Mouse (Mus musculus): ENCODE results near the gene Fkbp11. TPM values are rescaled to one million over a fixed set of nuclear protein-coding genes. Genes with fewer than 3 reads are reported as not detected.

Fkbp11 gene
- polyA plus RNA-seq, 1 experiment from 2014 or later = 156 TPM

- Histone ChIP-seq H3K9ac (no peak overlapping the region), H3K27ac (replicated peaks) (no peak overlapping the region), H3K4me2 (no peak overlapping the region; the same call in 1 of the 2 replicates), H3K4me3 (replicated peaks) (no peak overlapping the region), H3K27me3 (peaks cover 38% of the 10 kb centered on the region), H3K9me3 (replicated peaks) (no peaks in the 10 kb centered on the region), H3K4me1 (replicated peaks) (peaks cover 22% of the 10 kb centered on the region), H3K36me3 (replicated peaks) (no peaks in the 10 kb centered on the region)
- 26% methylated on average over 14 of the region's 14 CpGs for WGBS (ENCODE audit: insufficient replicate concordance)
- ATAC-seq (ENCODE audit: insufficient read depth) = no peak
Observed at GRCm38 (mm10) chr15:98722854-98723253, 5.1 kb downstream of the Fkbp11 start.

GRCm38 (mm10) chr15:98722191-98722590 lies 5.8 kb downstream of the Fkbp11 start:
- Histone ChIP-seq H3K27me3 (peaks cover 37% of the 10 kb centered on the region), H3K4me3 (replicated peaks) (no peak overlapping the region), H3K27ac (replicated peaks) (no peak overlapping the region), H3K4me2 (no peak overlapping the region), H3K4me1 (replicated peaks) (peaks cover 15% of the 10 kb centered on the region), H3K9ac (no peak overlapping the region), H3K9me3 (replicated peaks) (no peaks in the 10 kb centered on the region), H3K36me3 (replicated peaks) (no peaks in the 10 kb centered on the region)
- 66% methylated on average over 8 of the region's 8 CpGs for WGBS (ENCODE audit: insufficient replicate concordance)
- no peak for ATAC-seq (ENCODE audit: insufficient read depth)

- no peaks in the 10 kb centered on the region for H3K4me1 ChIP-seq (replicated peaks)
- 53% methylated on average over 16 of the region's 16 CpGs for whole genome bisulfite sequencing (ENCODE audit: insufficient replicate concordance)
- no peak for ATAC-seq (ENCODE audit: insufficient read depth)
Observed at GRCm38 (mm10) chr15:98717301-98717700, 10.7 kb downstream of the Fkbp11 start.

GRCm38 (mm10) chr15:98714230-98714652 lies 13.8 kb downstream of the Fkbp11 start:
- H3K27ac ChIP-seq (replicated peaks) = no peak overlapping the region
- 59% methylated on average over 5 of the region's 5 CpGs for WGBS (ENCODE audit: insufficient replicate concordance)
- H3K4me2 ChIP-seq = no peak overlapping the region
- ATAC-seq (ENCODE audit: insufficient read depth) = no peak
- H3K4me1 ChIP-seq (replicated peaks) = no peaks in the 10 kb centered on the region
- no peaks in the 10 kb centered on the region for H3K36me3 ChIP-seq (replicated peaks)
- H3K9ac ChIP-seq = no peak overlapping the region
- no peaks in the 10 kb centered on the region for H3K9me3 ChIP-seq (replicated peaks)
- H3K4me3 ChIP-seq (replicated peaks) = no peak overlapping the region
- peaks cover 14% of the 10 kb centered on the region; the same call in 1 of the 2 replicates for H3K27me3 ChIP-seq

More at GRCm38 (mm10) chr15:98717301-98717700, 10.7 kb downstream of the Fkbp11 start:
- Histone ChIP-seq H3K36me3 (replicated peaks) (no peaks in the 10 kb centered on the region), H3K27me3 (peaks cover 7% of the 10 kb centered on the region; the same call in 1 of the 2 replicates), H3K4me2 (no peak overlapping the region), H3K9ac (no peak overlapping the region), H3K9me3 (replicated peaks) (no peaks in the 10 kb centered on the region), H3K27ac (replicated peaks) (no peak overlapping the region), H3K4me3 (replicated peaks) (no peak overlapping the region)

GRCm38 (mm10) chr15:98710442-98710841 lies 17.6 kb downstream of the Fkbp11 start:
- 10% methylated on average over 9 of the region's 9 CpGs for WGBS (ENCODE audit: insufficient replicate concordance)
- Histone ChIP-seq H3K4me2 (no peak overlapping the region), H3K9me3 (replicated peaks) (no peaks in the 10 kb centered on the region), H3K4me1 (replicated peaks) (0 out of 2 replicates have a peak, but pooled peaks cover 4% of the 10 kb centered on the region), H3K4me3 (replicated peaks) (no peak overlapping the region), H3K27me3 (peaks cover 25% of the 10 kb centered on the region), H3K36me3 (replicated peaks) (no peaks in the 10 kb centered on the region), H3K27ac (replicated peaks) (no peak overlapping the region), H3K9ac (no peak overlapping the region)
- no peak for ATAC-seq (ENCODE audit: insufficient read depth)

GRCm38 (mm10) chr15:98707766-98708372 lies 20.1 kb downstream of the Fkbp11 start, which contains the start of gene Ccdc65:
Gene Ccdc65, plus strand, starts transcription at chr15:98708207.
- Histone ChIP-seq H3K4me3 (replicated peaks) (peak within 1 kb of the TSS; percentile 39), H3K36me3 (replicated peaks) (no peaks in the 10 kb centered on the region), H3K4me1 (replicated peaks) (0 out of 2 replicates have a peak, but pooled peaks cover 4% of the 10 kb centered on the region), H3K9me3 (replicated peaks) (no peaks in the 10 kb centered on the region), H3K9ac (no peak within 1 kb of the TSS), H3K27ac (replicated peaks) (no peak within 1 kb of the TSS), H3K27me3 (peaks cover 44% of the 10 kb centered on the region), H3K4me2 (peak within 1 kb of the TSS; percentile 60)
- no peak for ATAC-seq (ENCODE audit: insufficient read depth)
- 14% methylated on average over 16 of the region's 16 CpGs for WGBS (ENCODE audit: insufficient replicate concordance)

GRCm38 (mm10) chr15:98704312-98704711 lies 23.7 kb downstream of the Fkbp11 start:
- peaks cover 70% of the 10 kb centered on the region for H3K27me3 ChIP-seq
- H3K36me3 ChIP-seq (replicated peaks) = no peaks in the 10 kb centered on the region
- no peak overlapping the region for H3K27ac ChIP-seq (replicated peaks)
- no peak for ATAC-seq (ENCODE audit: insufficient read depth)
- H3K4me3 ChIP-seq (replicated peaks) = no peak overlapping the region
- WGBS (ENCODE audit: insufficient replicate concordance) = 46% methylated on average over 9 of the region's 9 CpGs
- peaks cover 8% of the 10 kb centered on the region for H3K4me1 ChIP-seq (replicated peaks)
- H3K4me2 ChIP-seq = no peak overlapping the region
- no peak overlapping the region for H3K9ac ChIP-seq
- H3K9me3 ChIP-seq (replicated peaks) = no peaks in the 10 kb centered on the region

- peak; percentile 40; the same call in 1 of the 2 replicates for ATAC-seq (ENCODE audit: insufficient read depth)
- 5% methylated on average over 40 of the region's 40 CpGs for WGBS (ENCODE audit: insufficient replicate concordance)
- H3K36me3 ChIP-seq (replicated peaks) = no peaks in the 10 kb centered on the region
- no peak overlapping the region for H3K27ac ChIP-seq (replicated peaks)
- H3K4me1 ChIP-seq (replicated peaks) = peaks cover 6% of the 10 kb centered on the region
- H3K4me3 ChIP-seq (replicated peaks) = no peak overlapping the region
- H3K9me3 ChIP-seq (replicated peaks) = no peaks in the 10 kb centered on the region
- H3K4me2 ChIP-seq = peak overlapping the region; percentile 47
- no peak overlapping the region for H3K9ac ChIP-seq
- H3K27me3 ChIP-seq = peaks cover 59% of the 10 kb centered on the region
Observed at GRCm38 (mm10) chr15:98699190-98700105, 28.6 kb downstream of the Fkbp11 start.

- Histone ChIP-seq H3K4me1 (replicated peaks) (peaks cover 16% of the 10 kb centered on the region), H3K9me3 (replicated peaks) (no peaks in the 10 kb centered on the region), H3K27ac (replicated peaks) (no peak overlapping the region), H3K4me2 (no peak overlapping the region), H3K27me3 (peaks cover 41% of the 10 kb centered on the region), H3K36me3 (replicated peaks) (no peaks in the 10 kb centered on the region), H3K9ac (no peak overlapping the region), H3K4me3 (replicated peaks) (no peak overlapping the region)
- ATAC-seq (ENCODE audit: insufficient read depth) = no peak
- 51% methylated on average over 8 of the region's 8 CpGs for WGBS (ENCODE audit: insufficient replicate concordance)
Observed at GRCm38 (mm10) chr15:98696216-98696615, 31.8 kb downstream of the Fkbp11 start.

GRCm38 (mm10) chr15:98695726-98696125 lies 32.3 kb downstream of the Fkbp11 start:
- Histone ChIP-seq H3K9ac (no peak overlapping the region), H3K4me2 (no peak overlapping the region), H3K4me1 (replicated peaks) (peaks cover 16% of the 10 kb centered on the region), H3K27me3 (peaks cover 36% of the 10 kb centered on the region), H3K9me3 (replicated peaks) (no peaks in the 10 kb centered on the region), H3K27ac (replicated peaks) (no peak overlapping the region), H3K36me3 (replicated peaks) (no peaks in the 10 kb centered on the region), H3K4me3 (replicated peaks) (no peak overlapping the region)
- no peak for ATAC-seq (ENCODE audit: insufficient read depth)
- 38% methylated on average over 9 of the region's 9 CpGs for WGBS (ENCODE audit: insufficient replicate concordance)

- H3K27ac ChIP-seq (replicated peaks) = no peak overlapping the region
- no peak overlapping the region for H3K9ac ChIP-seq
- ATAC-seq (ENCODE audit: insufficient read depth) = no peak
- H3K4me1 ChIP-seq (replicated peaks) = peaks cover 10% of the 10 kb centered on the region; the same call in 1 of the 2 replicates
- no peaks in the 10 kb centered on the region for H3K9me3 ChIP-seq (replicated peaks)
- H3K4me3 ChIP-seq (replicated peaks) = no peak overlapping the region
- H3K27me3 ChIP-seq = peaks cover 19% of the 10 kb centered on the region
- no peaks in the 10 kb centered on the region for H3K36me3 ChIP-seq (replicated peaks)
- H3K4me2 ChIP-seq = no peak overlapping the region
- 35% methylated on average over 11 of the region's 11 CpGs for WGBS (ENCODE audit: insufficient replicate concordance)
Observed at GRCm38 (mm10) chr15:98692171-98692715, 35.8 kb downstream of the Fkbp11 start.
